17 mouse cellular contexts compared by ENCODE assay signal in the genomic region with DNA sequence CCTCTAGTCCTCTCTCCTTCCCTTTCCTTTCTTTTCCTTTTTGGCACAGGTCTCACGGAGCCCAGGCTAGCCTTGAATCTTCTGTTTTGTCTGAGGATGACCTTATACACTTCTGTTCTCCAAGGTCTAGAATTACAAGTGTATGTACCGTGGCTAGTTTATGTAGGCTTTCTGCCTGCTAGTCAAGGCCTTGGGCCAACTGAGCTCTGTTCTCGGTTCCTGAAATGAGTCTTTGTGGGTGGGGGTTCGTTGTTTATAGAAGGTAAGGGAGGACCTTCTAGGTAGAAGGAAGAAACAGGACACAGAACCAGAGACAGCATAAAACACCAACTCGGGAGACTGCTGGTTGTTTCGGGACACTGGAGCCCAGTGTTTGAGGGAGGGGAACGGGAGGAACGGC. TPM values are rescaled to one million over a fixed set of nuclear protein-coding genes. Genes with fewer than 3 reads are reported as not detected.
DNase-seq lines count a peak whose midpoint lies in the region; TF ChIP-seq lines count a peak whose summit lies in the region.
"Had no signal": no experiment of that assay in that cellular context is flagged by ENCODE, and none has a peak within 500 bp of the region (broad histone marks: within the 10 kb centered on the region; RNA-seq: fewer than 3 reads in every experiment).

No protein-coding gene starts in this region.

- TF ChIP-seq POLR2A in CH12.LX (IDR thresholded peaks at IDR 0.05; ENCODE audit: low read depth, low read length): no peak

- TF ChIP-seq RAD21 in CH12.LX (IDR thresholded peaks at IDR 0.05; ENCODE audit: low read depth, low read length): no peak

- H3K27ac ChIP-seq in heart, embryonic 10.5 days: no peak overlapping the region
- H3K27ac ChIP-seq in CH12.LX (ENCODE audit: insufficient read depth, low read depth): no peak overlapping the region

- no peak overlapping the region for H3K9ac ChIP-seq in CH12.LX (ENCODE audit: insufficient read depth, low read depth)

- H3K9me3 ChIP-seq in heart, embryonic 10.5 days: no peaks in the 10 kb centered on the region
- H3K9me3 ChIP-seq in CH12.LX (replicated peaks; ENCODE audit: low read length): no peaks in the 10 kb centered on the region
- H3K9me3 ChIP-seq: G1E had no signal

- TF ChIP-seq CTCF in CH12.LX (conservative IDR thresholded peaks at IDR 0.05 in 1 of 2, IDR thresholded peaks at IDR 0.05 in 1 of 2; ENCODE audit: low read depth in 2 of 2, low read length in 2 of 2): no peak

- no peak overlapping the region for H3K4me3 ChIP-seq in heart, embryonic 10.5 days
- H3K4me3 ChIP-seq in CH12.LX (replicated peaks in 1 of 3; ENCODE audit: low read depth in 2 of 3, low read length in 2 of 3, poor library complexity in 1 of 3): no peak overlapping the region

- H3K4me1 ChIP-seq in heart, embryonic 10.5 days: peaks cover 26% of the 10 kb centered on the region; the same call in 1 of the 2 replicates
- peaks cover 2 to 27% of the 10 kb centered on the region in 2 experiments; a peak in 3 of 4 replicates for H3K4me1 ChIP-seq in CH12.LX (ENCODE audit: control insufficient read depth in 1 of 2, insufficient read depth in 2 of 2)

- H3K4me2 ChIP-seq in CH12.LX (ENCODE audit: insufficient read depth, low read depth, poor library complexity, severe bottlenecking): no peak overlapping the region

- no peaks in the 10 kb centered on the region for H3K27me3 ChIP-seq in heart, embryonic 10.5 days (ENCODE audit: insufficient read depth, poor library complexity, severe bottlenecking)
- H3K27me3 ChIP-seq in CH12.LX (replicated peaks): no peaks in the 10 kb centered on the region
- H3K27me3 ChIP-seq: Patski had no signal

- no peak for TF ChIP-seq EP300 in CH12.LX (IDR thresholded peaks at IDR 0.05; ENCODE audit: low read length)

- no peaks in the 10 kb centered on the region; the same call in 1 of the 2 replicates for H3K79me2 ChIP-seq in CH12.LX (replicated peaks; ENCODE audit: control insufficient read depth, extremely low read depth, insufficient read depth, poor library complexity, severe bottlenecking)

- WGBS in heart, embryonic 10.5 days: 89% methylated on average over 8 of the region's 8 CpGs

- in situ Hi-C loops in CH12.LX (cut with MboI; ENCODE audit: low pct_ligation_motif_present, low pct_unique_long_range_greater_than_20kb, low sequenced_read_pairs): loop anchor here (25.0 kb wide), 1 partner anchor 387 kb away; no protein-coding TSS in a partner anchor

- peak; percentile 31 for DNase-seq in heart, embryonic 10.5 days (ENCODE audit: low spot score)
- no peak for DNase-seq in heart, postnatal 36 days
- peak; percentile 33 for DNase-seq in CH12.LX (ENCODE audit: extremely low read depth)
- DNase-seq in ovary, adult 18-20 months (ENCODE audit: low spot score): no peak
- DNase-seq: adrenal gland, adult 2 months; adrenal gland, adult 8-10 months; adrenal gland, postnatal 10 days; adrenal gland, postnatal 14 days; adrenal gland, postnatal 25 days; adrenal gland, postnatal 36 days; B cell, adult 2 months; cerebellum, adult 11 months; cerebellum, adult 11-12 months; cerebellum, adult 18-20 months; cerebellum, adult 2 months had no signal

- dilution Hi-C loops in CH12.LX (cut with MboI; ENCODE audit: extremely low pct_ligation_motif_present, extremely low pct_unique_long_range_greater_than_20kb, low sequenced_read_pairs): no loop called here

- intact Hi-C loops in heart, postnatal 36 days (cut with DNase I): no loop called here

- 0 out of 2 replicates have a peak, but pooled peaks cover 2% of the 10 kb centered on the region for H3K36me3 ChIP-seq in heart, embryonic 10.5 days
- peaks cover 4 to 28% of the 10 kb centered on the region in 2 experiments for H3K36me3 ChIP-seq in CH12.LX (replicated peaks in 1 of 2; ENCODE audit: control insufficient read depth in 1 of 2, insufficient read depth in 1 of 2, low read length in 1 of 2)

TF ChIP-seq in CH12.LX, 34 proteins besides CTCF, POLR2A, EP300 and RAD21:
- TF ChIP-seq MXI1 (IDR thresholded peaks at IDR 0.05; ENCODE audit: low read depth, low read length) (no peak), IRF4 (IDR thresholded peaks at IDR 0.05; ENCODE audit: low read depth, low read length) (peak; percentile 83), UBTF (IDR thresholded peaks at IDR 0.05; ENCODE audit: low read depth, low read length) (no peak), JUN (IDR thresholded peaks at IDR 0.05; ENCODE audit: insufficient read depth, low read depth, low read length) (peak; percentile 23; the same call in 1 of the 2 replicates), MYC (IDR thresholded peaks at IDR 0.05; ENCODE audit: low read depth, low read length) (no peak), ELF1 (IDR thresholded peaks at IDR 0.05; ENCODE audit: low read depth, low read length) (no peak), ETS1 (conservative IDR thresholded peaks at IDR 0.05; ENCODE audit: low read depth, low read length) (no peak), BHLHE40 (IDR thresholded peaks at IDR 0.05; ENCODE audit: low read depth, low read length) (no peak), HCFC1 (IDR thresholded peaks at IDR 0.05; ENCODE audit: low read depth, low read length) (no peak), JUND (conservative IDR thresholded peaks at IDR 0.05; ENCODE audit: low read depth, low read length) (peak; percentile 50)

RNA-seq across cellular contexts. Expression of a gene that starts 20.8 kb away (rescaled TPM):
- 76.1 and 79.9 TPM in 2 replicates for polyA plus RNA-seq in heart, embryonic 10.5 days (2016; fragmentation: Nextera tagmentation; extraction: Ambion mirVana)
- total RNA-seq in heart, postnatal 36 days (2021): 1 to 10 TPM; 6.1 to 6.2 TPM
- total RNA-seq in CH12.LX (2012; rRNA removed) (59.5 and 60.1 TPM in 2 replicates), CH12.LX (2014; rRNA removed) (73.4 and 78.0 TPM in 2 replicates)
- polyA plus RNA-seq in CH12.LX (2012; ENCODE audit: insufficient read length, low read depth): 56.5 and 80.6 TPM in 2 replicates

RNA-seq across cellular contexts. Expression of a gene that starts 40.3 kb away (rescaled TPM):
- 154 and 170 TPM in 2 replicates for polyA plus RNA-seq in heart, embryonic 10.5 days (2016; fragmentation: Nextera tagmentation; extraction: Ambion mirVana)
- 10 to 100 TPM; 89.3 to 92.3 TPM for total RNA-seq in heart, postnatal 36 days (2021)
- total RNA-seq in CH12.LX (2012; rRNA removed) (109 and 129 TPM in 2 replicates), CH12.LX (2014; rRNA removed) (291 and 318 TPM in 2 replicates)
- polyA plus RNA-seq in CH12.LX (2012; ENCODE audit: insufficient read length, low read depth): 233 and 245 TPM in 2 replicates

Comparison
In these comparisons a context has a peak if more than half of its experiments do, and no peak if none do; other contexts are left out.
1. DNase-seq: peak in heart, embryonic 10.5 days (single experiment) and CH12.LX (single experiment); none in heart, postnatal 36 days (0 of 2) and ovary, adult 18-20 months (single experiment).
2. RNA of a gene that starts 20.8 kb away (total RNA-seq): 59.5 to 78.0 TPM in CH12.LX; 6.1 to 6.2 TPM in heart, postnatal 36 days; every median in the first group is over 4 times any median in the second.